Mouse (Mus musculus) hindbrain, postnatal 0 days (tissue): ENCODE data around the gene Ctdnep1. TPM values are rescaled to one million over a fixed set of nuclear protein-coding genes. Genes with fewer than 3 reads are reported as not detected.

ENCODE experiments used
- ATAC-seq: fragments of 200-750 bp; cut with Nextera tagmentation; 2 replicates; pipeline ENCODE4 v1.8.0; 2017; ENCODE audit warnings: mild to moderate bottlenecking, moderate TSS enrichment, moderate library complexity
- DNase-seq: peaks from one replicate; pipeline ENCODE4 v3.0.0-alpha.2; 2015; ENCODE audit warnings: low spot score
- H3K27ac ChIP-seq: fragments of 300-500 bp; sonication (generic); 2 replicates; pipeline ENCODE4 v1.5.1; 2014; ENCODE audit warnings: mild to moderate bottlenecking
- H3K27me3 ChIP-seq: fragments of 300-500 bp; sonication (generic); 2 replicates; pipeline ENCODE4 v1.6.1; 2014; ENCODE audit warnings: low read length, mixed read lengths; ENCODE audit not compliant: insufficient read depth
- H3K36me3 ChIP-seq: fragments of 300-500 bp; sonication (generic); 2 replicates; pipeline ENCODE4 v1.6.1; 2014; ENCODE audit warnings: low read length, mixed read lengths; ENCODE audit not compliant: insufficient read depth
- H3K4me1 ChIP-seq: fragments of 300-500 bp; sonication (generic); 2 replicates; pipeline ENCODE4 v1.6.1; 2014; ENCODE audit warnings: antibody characterized with exemption, low read length, mixed read lengths; ENCODE audit not compliant: insufficient read depth
- H3K4me2 ChIP-seq: fragments of 300-500 bp; sonication (generic); 2 replicates; pipeline ENCODE4 v1.6.1; 2014; ENCODE audit warnings: low read depth, mild to moderate bottlenecking, low read length, moderate library complexity, mixed read lengths
- H3K4me3 ChIP-seq: fragments of 300-500 bp; sonication (generic); 2 replicates; pipeline ENCODE4 v1.5.1; 2014; ENCODE audit warnings: low read length
- H3K9ac ChIP-seq: fragments of 300-500 bp; sonication (generic); replicated peaks from 2 replicates; pipeline ENCODE4 v1.6.1; 2014; ENCODE audit warnings: mild to moderate bottlenecking, low read length, moderate library complexity, mixed read lengths
- H3K9me3 ChIP-seq: fragments of 300-500 bp; sonication (generic); 2 replicates; pipeline ENCODE4 v1.6.1; 2016; ENCODE audit warnings: low read length, mixed read lengths
- CTCF ChIP-seq: IDR thresholded peaks from 2 replicates; pipeline ENCODE4 v1.5.1; 2016; ENCODE audit warnings: antibody characterized with exemption, control low read depth, low read depth
- WGBS: fragments of 180-500 bp; shearing (Covaris S2); extraction: QIAGEN DNeasy Blood & Tissue Kit; methylation state at CpG from one replicate; pipeline ENCODE4 v1.1.7; 2014; 5-methylcytosine and 5-hydroxymethylcytosine counted together
- polyA plus RNA-seq: library from polyadenylated mRNA; unstranded; fragments of >200 nt; fragmentation: Nextera tagmentation; extraction: Ambion mirVana; gene quantifications from 2 replicates; pipeline ENCODE4 v1.2.1, GENCODE M21; 2015
- total RNA-seq: library from RNA; depleted of rRNA; stranded (reverse); fragments of >200 nt; gene quantifications from 2 replicates; pipeline ENCODE4 v1.2.3, GENCODE M21; 2014

The Ctdnep1 gene
- total and polyA plus RNA-seq, 2 experiments from 2014 or later: 24.7 to 40.9 TPM

GRCm38 (mm10) chr11:69966860-69967517 lies 14.0 kb upstream of the Ctdnep1 start:
- ATAC-seq: no peak
- Histone ChIP-seq H3K27me3 (peaks cover 43% of the 10 kb centered on the region), H3K4me2 (peak overlapping the region; percentile 47), H3K27ac (no peak overlapping the region), H3K4me3 (peak overlapping the region; percentile 28), H3K4me1 (peaks cover 6% of the 10 kb centered on the region; the same call in 1 of the 2 replicates), H3K9me3 (no peaks in the 10 kb centered on the region), H3K9ac (no peak overlapping the region; the same call in 1 of the 2 replicates), H3K36me3 (peaks cover 23% of the 10 kb centered on the region)
- 39% methylated on average over 17 of the region's 17 CpGs for WGBS
- no peak for DNase-seq
- TF ChIP-seq CTCF: no peak

GRCm38 (mm10) chr11:69968793-69969192 lies 12.2 kb upstream of the Ctdnep1 start:
- peaks cover 6% of the 10 kb centered on the region; the same call in 1 of the 2 replicates for H3K4me1 ChIP-seq
- no peak overlapping the region for H3K4me2 ChIP-seq
- WGBS: 92% methylated on average over 4 of the region's 4 CpGs
- peaks cover 33% of the 10 kb centered on the region for H3K27me3 ChIP-seq
- H3K9ac ChIP-seq: no peak overlapping the region
- peaks cover 34% of the 10 kb centered on the region for H3K36me3 ChIP-seq
- H3K4me3 ChIP-seq: no peak overlapping the region
- no peaks in the 10 kb centered on the region for H3K9me3 ChIP-seq
- DNase-seq: no peak
- no peak overlapping the region for H3K27ac ChIP-seq
- no peak for TF ChIP-seq CTCF
- ATAC-seq: no peak

- TF ChIP-seq CTCF: no peak
- WGBS: 93% methylated on average over 6 of the region's 6 CpGs
- Histone ChIP-seq H3K27me3 (peaks cover 19% of the 10 kb centered on the region; the same call in 1 of the 2 replicates), H3K4me2 (no peak overlapping the region), H3K4me3 (no peak overlapping the region), H3K27ac (no peak overlapping the region), H3K9me3 (no peaks in the 10 kb centered on the region), H3K9ac (no peak overlapping the region), H3K4me1 (peaks cover 6% of the 10 kb centered on the region; the same call in 1 of the 2 replicates), H3K36me3 (peaks cover 44% of the 10 kb centered on the region)
- DNase-seq (no peak), ATAC-seq (no peak)
Measured at GRCm38 (mm10) chr11:69970222-69970621, 10.7 kb upstream of the Ctdnep1 start.

- ATAC-seq (no peak), DNase-seq (no peak)
- Histone ChIP-seq H3K4me2 (no peak overlapping the region), H3K4me1 (peaks cover 6% of the 10 kb centered on the region; the same call in 1 of the 2 replicates), H3K9ac (no peak overlapping the region), H3K27me3 (0 out of 2 replicates have a peak, but pooled peaks cover 16% of the 10 kb centered on the region), H3K4me3 (no peak overlapping the region), H3K27ac (no peak overlapping the region), H3K36me3 (peaks cover 44% of the 10 kb centered on the region), H3K9me3 (no peaks in the 10 kb centered on the region)
- no peak for TF ChIP-seq CTCF
- 77% methylated on average over 3 of the region's 3 CpGs for WGBS
Measured at GRCm38 (mm10) chr11:69970775-69971174, 10.2 kb upstream of the Ctdnep1 start.

GRCm38 (mm10) chr11:69974907-69975306 lies 6.0 kb upstream of the Ctdnep1 start:
- H3K36me3 ChIP-seq: peaks cover 34% of the 10 kb centered on the region
- no peak for ATAC-seq

GRCm38 (mm10) chr11:69976271-69976670 lies 4.7 kb upstream of the Ctdnep1 start:
- H3K9me3 ChIP-seq: no peaks in the 10 kb centered on the region
- DNase-seq (no peak), ATAC-seq (no peak)
- H3K4me1 ChIP-seq: no peaks in the 10 kb centered on the region
- peaks cover 25% of the 10 kb centered on the region for H3K36me3 ChIP-seq
- H3K9ac ChIP-seq: no peak overlapping the region
- no peak for TF ChIP-seq CTCF
- no peak overlapping the region for H3K4me2 ChIP-seq
- no peaks in the 10 kb centered on the region for H3K27me3 ChIP-seq
- no peak overlapping the region for H3K4me3 ChIP-seq
- WGBS: 85% methylated on average over 4 of the region's 4 CpGs
- H3K27ac ChIP-seq: no peak overlapping the region

More at GRCm38 (mm10) chr11:69974907-69975306, 6.0 kb upstream of the Ctdnep1 start:
- no peaks in the 10 kb centered on the region for H3K4me1 ChIP-seq
- no peak overlapping the region for H3K4me2 ChIP-seq
- TF ChIP-seq CTCF: no peak
- no peaks in the 10 kb centered on the region for H3K27me3 ChIP-seq
- no peak overlapping the region for H3K9ac ChIP-seq
- H3K4me3 ChIP-seq: no peak overlapping the region
- H3K27ac ChIP-seq: no peak overlapping the region
- H3K9me3 ChIP-seq: no peaks in the 10 kb centered on the region
- DNase-seq: no peak
- 91% methylated on average over 2 of the region's 2 CpGs for WGBS

GRCm38 (mm10) chr11:69979827-69980195 lies 1.1 kb upstream of the Ctdnep1 start:
- Histone ChIP-seq H3K4me2 (peak overlapping the region; percentile 91), H3K4me3 (peak overlapping the region; percentile 86), H3K9ac (peak overlapping the region; percentile 92), H3K9me3 (no peaks in the 10 kb centered on the region), H3K4me1 (peaks cover 13% of the 10 kb centered on the region), H3K27ac (peak overlapping the region; percentile 99), H3K36me3 (peaks cover 14% of the 10 kb centered on the region; the same call in 1 of the 2 replicates), H3K27me3 (no peaks in the 10 kb centered on the region)
- no peak for ATAC-seq
- no peak for TF ChIP-seq CTCF
- 4% methylated on average over 16 of the region's 16 CpGs for WGBS
- no peak for DNase-seq
